Mouse (Mus musculus) MEL (cell line): ENCODE measurements around the gene A130010J15Rik.

ENCODE experiments used
- BHLHE40 ChIP-seq: IDR thresholded peaks from 2 replicates; pipeline ENCODE4 v1.6.1; 2012; ENCODE audit warnings: low read depth, mild to moderate bottlenecking, inconsistent platforms, low read length, improper control_type of control experiment, borderline replicate concordance
- KAT2A ChIP-seq: conservative IDR thresholded peaks from 2 replicates; pipeline ENCODE4 v1.6.1; 2012; ENCODE audit warnings: low read depth, low read length, improper control_type of control experiment, inconsistent platforms
- MEF2A ChIP-seq: IDR thresholded peaks from 2 replicates; pipeline ENCODE4 v1.6.1; 2014; ENCODE audit warnings: low read depth, mild to moderate bottlenecking, inconsistent platforms, low read length, improper control_type of control experiment; ENCODE audit not compliant: poor library complexity, insufficient replicate concordance, severe bottlenecking; ENCODE audit errors: extremely low read depth
- POLR2AphosphoS2 ChIP-seq: IDR thresholded peaks from 2 replicates; pipeline ENCODE4 v1.6.1; 2011; ENCODE audit warnings: low read length, improper control_type of control experiment

- no peak for TF ChIP-seq KAT2A
- TF ChIP-seq POLR2AphosphoS2, result no peak
- TF ChIP-seq BHLHE40, result no peak
- TF ChIP-seq MEF2A, result no peak
Measured at GRCm38 (mm10) chr1:193173810-193174129, 5.9 kb downstream of the A130010J15Rik start.
